Mouse (Mus musculus) gastrocnemius, adult 18-20 months (tissue): ENCODE data around the gene Agpat4. TPM values are rescaled to one million over a fixed set of nuclear protein-coding genes. Genes with fewer than 3 reads are reported as not detected.
A peak's percentile ranks its signal among the peaks of the same experiment; 100 is the strongest.

Experiments
- DNase-seq: peaks from one replicate; pipeline ENCODE4 v3.0.0; 2021; ENCODE audit warnings: low spot score
- total RNA-seq, 2 experiments: library from RNA; stranded (reverse); gene quantifications; 2 replicates each; pipeline ENCODE4 v1.2.3; 2021

The Agpat4 gene
- total RNA-seq, 2 experiments from 2014 or later: 1.5 to 2.0 TPM

DNA sequence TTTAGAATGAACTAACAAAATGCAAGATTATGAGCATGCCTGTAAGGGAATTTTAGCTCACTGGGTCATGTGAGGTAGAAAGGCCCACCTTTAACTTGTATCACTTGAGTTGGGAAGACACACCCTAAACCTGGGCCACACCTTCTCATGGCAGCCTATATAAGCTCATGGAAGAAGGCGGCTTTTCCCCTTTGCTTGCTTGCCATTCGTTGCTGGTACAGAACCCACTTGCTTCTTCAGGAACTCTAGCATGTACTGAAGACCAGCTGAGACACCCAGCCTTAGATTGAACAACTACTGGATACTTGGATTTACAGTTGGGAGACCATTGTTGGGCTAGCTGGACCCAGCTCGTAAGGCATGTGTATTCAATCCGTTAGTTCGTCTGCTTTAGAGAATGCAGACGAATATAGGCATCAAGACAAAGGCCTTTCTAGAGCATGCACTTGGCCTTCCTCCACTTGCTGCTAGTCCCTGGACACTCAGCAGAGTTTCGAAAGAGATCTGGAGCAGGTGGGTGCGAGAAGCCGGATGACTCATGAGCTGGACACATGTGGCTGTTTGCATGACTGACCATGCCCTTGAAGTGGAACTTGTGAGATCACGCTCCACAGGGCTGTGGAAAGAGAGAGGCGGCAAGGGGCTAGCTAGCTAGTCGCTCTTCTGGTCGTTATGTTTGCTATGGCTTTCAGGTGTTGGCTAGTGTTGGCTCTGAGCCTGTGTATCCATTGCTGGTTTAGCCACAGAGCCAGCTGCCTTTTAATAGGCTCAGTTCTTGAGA, 42.7 kb downstream of the Agpat4 start:
- DNase-seq: peak; percentile 57

DNA sequence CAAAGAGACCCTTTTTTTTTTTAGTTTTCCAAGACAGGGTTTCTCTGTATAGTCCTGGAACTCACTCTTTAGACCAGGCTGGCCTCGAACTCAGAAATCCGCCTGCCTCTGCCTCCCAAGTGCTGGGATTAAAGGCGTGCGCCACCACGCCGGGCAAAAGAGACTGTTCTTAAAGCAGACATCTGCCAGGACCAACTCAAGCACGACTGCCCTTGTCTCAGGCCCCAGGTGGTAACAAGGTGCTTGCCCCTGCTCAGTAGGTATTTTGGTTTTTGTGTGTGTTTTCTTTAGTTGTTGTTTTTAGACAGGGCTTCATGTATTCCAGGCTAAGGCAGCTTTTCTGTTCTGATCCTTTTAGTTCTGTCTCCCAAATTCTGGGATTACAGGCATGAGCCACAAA, 43.4 kb downstream of the Agpat4 start:
- no peak for DNase-seq

DNA sequence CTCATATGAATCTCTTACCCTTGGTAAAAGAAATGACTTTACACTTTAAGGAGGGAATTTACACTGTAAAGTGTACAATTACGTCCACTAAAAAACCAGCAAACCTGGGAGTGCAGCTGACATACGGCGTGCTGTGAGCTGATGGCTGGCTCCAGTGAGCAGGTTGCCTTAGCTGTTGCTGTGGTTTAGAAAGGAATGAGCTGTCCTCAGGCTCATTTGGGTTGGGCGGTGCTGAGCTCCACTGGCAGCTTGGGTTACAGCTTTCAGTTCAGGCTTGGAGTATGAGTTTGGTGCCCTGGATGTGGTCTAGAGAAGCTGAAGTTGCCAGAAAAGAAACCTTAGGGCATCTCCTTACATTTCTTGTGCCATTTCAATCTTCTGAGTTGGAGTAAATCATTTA, 44.3 kb downstream of the Agpat4 start:
- no peak for DNase-seq

DNA sequence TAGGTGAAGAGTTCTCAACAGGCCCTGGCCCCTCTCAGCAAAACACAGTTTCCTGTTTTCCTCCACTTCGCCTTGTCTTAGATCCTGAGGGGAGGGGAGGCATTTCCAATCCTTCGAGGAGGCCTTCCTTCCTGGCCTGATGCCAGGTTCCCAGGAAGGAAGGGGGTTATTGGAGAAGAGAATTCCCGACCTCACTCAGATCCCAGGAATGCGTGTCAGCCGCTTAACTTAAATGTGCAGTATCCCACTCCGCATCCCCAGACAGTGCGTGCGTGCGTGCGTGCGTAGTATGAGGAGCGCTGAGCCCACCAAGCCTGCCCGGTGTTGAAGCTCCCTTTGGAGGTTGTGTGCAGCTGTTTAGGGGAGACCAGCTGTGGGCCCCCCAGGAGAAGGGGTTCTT, 44.9 kb downstream of the Agpat4 start:
- DNase-seq: no peak

DNA sequence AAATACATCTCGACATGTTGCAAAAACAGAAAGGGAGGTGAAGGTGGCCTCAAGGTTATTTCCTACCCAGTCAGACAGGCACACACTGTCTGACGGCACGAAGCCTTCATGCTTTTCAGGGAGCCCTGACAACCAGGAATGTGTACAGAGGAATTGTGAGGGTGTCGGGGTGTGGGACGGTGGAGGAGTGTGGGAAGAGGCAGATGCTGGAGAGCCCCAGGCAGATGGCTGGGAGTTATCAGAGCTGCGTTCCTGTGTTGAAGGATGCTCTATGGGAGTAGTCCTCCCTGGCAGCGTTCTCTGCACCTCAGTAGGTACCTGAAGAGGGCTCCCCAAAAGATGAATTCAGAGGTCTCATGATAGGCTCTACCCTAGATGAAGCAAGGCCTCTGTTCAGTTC, 45.4 kb downstream of the Agpat4 start:
- no peak for DNase-seq

GRCm38 (mm10) chr17:12164507-12164906, 46.0 kb downstream of the Agpat4 start:
- DNase-seq: no peak

DNA sequence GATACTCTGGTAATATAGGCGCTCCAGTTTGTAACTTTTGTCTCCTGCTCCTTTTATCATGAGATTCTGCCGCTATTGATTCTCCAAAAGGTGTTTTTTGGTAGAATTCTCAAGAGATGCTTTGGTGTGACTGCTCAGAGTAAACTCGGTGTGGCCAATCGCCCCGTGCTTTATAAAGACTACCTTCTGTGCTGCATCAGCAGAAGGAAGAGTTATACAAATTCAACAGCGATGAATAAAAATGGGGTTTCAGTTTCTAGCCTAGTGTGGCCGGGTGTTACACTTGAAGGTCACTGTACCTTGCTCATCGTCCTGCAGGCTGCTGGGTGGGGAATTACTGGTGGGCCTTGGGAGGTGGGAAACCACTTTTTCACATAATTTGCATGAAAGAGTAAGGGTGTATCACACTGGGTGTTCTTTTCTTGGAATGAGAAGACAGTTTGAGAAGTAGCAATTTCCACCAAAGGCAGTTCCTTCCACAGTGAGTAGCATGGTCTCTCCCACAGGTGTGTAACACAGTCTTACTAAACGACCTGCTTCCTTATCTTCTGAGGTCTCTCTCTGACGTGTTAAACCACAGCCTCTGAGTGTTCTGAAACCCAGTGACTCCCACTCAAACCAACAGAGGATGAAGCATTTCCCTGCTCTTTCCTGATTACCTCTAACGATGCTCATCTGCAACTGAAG, 46.6 kb downstream of the Agpat4 start:
- no peak for DNase-seq

- DNase-seq: no peak
These were observed 47.2 kb downstream of the Agpat4 start for GRCm38 (mm10) chr17:12165701-12166100.

DNA sequence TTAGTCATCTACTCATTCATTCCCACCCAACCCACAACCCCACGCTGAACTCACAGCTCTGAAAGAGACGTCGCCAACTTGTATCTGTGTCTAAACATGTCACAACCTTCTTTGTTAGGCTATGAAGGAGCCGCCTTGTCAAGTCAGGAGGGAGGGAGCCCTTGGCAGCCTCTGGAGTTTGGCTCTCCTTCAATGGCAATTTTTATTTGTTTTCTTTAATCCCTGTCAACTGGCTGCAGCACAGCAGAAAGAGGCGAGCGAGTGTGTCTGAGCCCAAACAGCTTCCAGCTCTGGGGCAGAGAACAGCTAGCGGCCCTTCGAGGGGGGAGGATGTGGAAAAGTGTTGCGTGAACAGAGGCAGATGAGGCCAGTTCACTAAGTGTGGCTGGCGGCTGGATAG, 50.0 kb downstream of the Agpat4 start:
- peak; percentile 74 for DNase-seq

DNA sequence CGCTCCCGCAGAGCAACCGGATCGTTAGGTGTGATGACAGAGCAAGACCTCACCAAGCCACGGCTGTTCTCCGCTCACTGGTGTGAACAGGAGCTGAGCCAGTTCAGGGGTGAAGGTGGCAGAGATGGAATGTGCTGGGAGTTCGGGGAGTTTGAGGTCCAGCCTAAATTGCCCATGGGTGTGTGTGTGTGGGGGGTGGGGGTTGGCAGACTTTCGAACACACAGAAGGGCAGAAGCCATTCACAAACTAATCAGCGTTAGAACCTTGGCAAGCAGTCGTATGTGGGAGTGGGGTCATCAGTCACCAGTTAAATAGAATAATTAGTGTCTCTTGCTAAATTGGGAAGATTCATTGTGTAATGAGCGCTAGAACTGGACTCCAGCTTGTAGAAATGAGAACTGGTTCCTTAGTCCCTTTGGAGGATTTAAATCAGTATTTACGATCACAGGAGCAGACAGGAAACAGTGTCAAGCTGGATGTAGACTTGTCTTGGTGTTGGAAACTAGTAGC, 50.9 kb downstream of the Agpat4 start:
- no peak for DNase-seq

DNA sequence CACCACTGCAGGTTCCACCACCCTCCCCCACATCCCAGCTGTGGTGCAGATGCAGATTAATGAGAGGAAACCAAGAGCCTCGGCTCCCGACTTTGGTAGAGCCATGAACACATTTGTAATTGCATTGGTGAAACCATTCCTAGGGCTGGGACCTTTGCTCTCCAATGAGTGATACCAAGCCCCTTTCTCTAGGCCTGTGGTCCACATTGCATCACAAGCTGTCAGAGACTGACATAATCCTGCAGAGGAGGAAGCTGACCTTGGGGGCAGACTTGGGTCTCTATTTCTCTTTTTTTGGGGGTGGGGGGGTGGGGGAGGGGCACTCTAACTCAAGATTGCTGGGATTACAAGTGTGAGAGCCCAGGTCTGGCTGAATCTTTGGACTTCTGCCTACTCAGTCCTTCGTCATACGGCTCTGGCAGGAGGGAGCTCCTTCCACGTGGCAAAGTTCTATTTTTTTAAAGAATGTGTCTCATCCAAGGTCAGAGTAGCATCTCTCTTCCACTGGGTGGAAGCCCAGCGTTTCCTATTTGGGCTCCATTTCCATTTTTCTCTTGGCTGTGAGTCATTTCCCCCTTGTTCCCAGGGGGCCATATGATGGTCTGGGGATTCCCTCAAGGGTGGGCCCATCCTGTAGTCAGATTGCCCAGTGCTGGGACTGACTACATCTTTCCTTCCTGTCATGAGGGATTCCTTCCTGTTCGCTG, 52.4 kb downstream of the Agpat4 start:
- DNase-seq: peak; percentile 42

- no peak for DNase-seq
These were observed 53.2 kb downstream of the Agpat4 start for GRCm38 (mm10) chr17:12171666-12172065.

GRCm38 (mm10) chr17:12174221-12174620, 55.7 kb downstream of the Agpat4 start:
- DNase-seq: no peak

DNA sequence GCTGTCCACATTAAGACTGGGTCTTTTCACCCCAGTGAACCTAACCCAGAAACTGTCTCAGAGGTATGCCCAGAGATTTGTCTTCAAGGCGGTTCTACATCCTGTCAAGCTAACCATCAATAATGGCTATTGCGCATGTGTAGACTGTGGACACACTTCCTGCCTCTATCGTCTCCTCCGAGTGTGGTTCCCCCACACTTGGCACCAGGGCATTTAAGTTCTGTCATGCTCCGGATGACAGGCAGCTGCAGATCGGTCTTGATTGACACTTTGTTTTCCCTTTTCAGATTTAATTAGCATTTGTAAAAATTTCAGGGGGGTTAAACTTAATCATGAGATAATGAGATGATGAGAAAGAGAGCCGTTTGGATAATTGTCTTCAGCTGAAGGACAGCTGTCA, 56.4 kb downstream of the Agpat4 start:
- DNase-seq: no peak

- no peak for DNase-seq
These were observed 57.1 kb downstream of the Agpat4 start for GRCm38 (mm10) chr17:12175626-12176025.

- no peak for DNase-seq
These were observed 60.8 kb downstream of the Agpat4 start for GRCm38 (mm10) chr17:12179339-12179738.

DNA sequence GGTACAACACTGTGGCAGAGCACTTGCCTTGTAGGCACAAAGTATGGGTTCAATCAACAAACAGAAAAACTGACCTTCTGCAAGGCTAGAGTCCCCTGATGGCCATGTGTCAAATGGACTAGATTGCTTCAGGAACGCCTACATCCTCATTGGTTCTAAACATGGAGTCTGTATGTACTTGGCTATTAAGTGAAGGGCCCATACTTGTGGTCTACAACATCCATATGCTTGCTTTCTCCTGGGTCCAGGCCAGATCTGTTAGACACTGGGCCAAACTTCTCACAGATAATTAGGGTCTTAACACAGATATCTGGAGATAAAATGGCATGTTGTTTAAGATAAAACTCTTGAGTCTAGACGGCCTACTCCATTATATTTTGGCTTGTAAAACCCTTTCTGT, 61.3 kb downstream of the Agpat4 start:
- no peak for DNase-seq

GRCm38 (mm10) chr17:12182702-12183485, 64.4 kb downstream of the Agpat4 start:
- no peak for DNase-seq

DNA sequence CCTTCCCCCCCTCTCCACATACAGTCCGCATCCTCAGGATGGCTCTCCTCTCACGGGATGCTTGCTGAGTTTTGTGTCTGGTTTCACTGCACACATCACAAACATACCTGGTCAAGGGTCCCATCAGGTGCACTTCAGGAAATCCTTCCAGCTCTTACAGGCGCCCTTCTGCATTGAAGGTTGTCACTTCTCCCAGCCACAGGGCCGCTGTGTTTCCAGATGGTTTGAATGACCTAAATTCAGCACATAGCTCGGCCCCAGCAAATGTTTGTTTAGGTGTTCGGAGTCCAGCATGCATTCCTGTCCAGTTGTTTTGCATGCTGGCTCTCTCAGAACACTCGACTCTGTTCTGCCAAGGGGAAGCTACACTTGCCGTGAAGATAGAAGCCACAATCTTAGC, 65.8 kb downstream of the Agpat4 start:
- DNase-seq: no peak

GRCm38 (mm10) chr17:12185855-12186254, 67.4 kb downstream of the Agpat4 start:
- DNase-seq: no peak

- no peak for DNase-seq
These were observed 67.8 kb downstream of the Agpat4 start for GRCm38 (mm10) chr17:12186341-12186740.
